Mouse (Mus musculus) MEL (cell line): Measurements from ENCODE around the gene Prr5.

Experiments used
- CTCF ChIP-seq, 3 experiments: IDR thresholded peaks in 2 of 3; conservative IDR thresholded peaks in 1 of 3; 2 replicates each; pipeline ENCODE4 v1.5.1; 2011 to 2012; ENCODE audit warnings: low read length in 3 of 3, low read depth in 2 of 3, mild to moderate bottlenecking in 2 of 3, improper control_type of control experiment in 1 of 3, inconsistent platforms in 1 of 3, mixed read lengths in 1 of 3, moderate library complexity in 1 of 3; ENCODE audit not compliant: control insufficient read depth in 1 of 3, insufficient read depth in 1 of 3, poor library complexity in 1 of 3, severe bottlenecking in 1 of 3
- MAZ ChIP-seq: IDR thresholded peaks from 2 replicates; pipeline ENCODE4 v1.6.1; 2012; ENCODE audit warnings: low read depth, mild to moderate bottlenecking, inconsistent platforms, low read length, improper control_type of control experiment
- TAL1 ChIP-seq: IDR thresholded peaks from 2 replicates; pipeline ENCODE4 v1.6.1; 2012; ENCODE audit warnings: mild to moderate bottlenecking, inconsistent platforms, low read length, moderate library complexity, mixed read lengths

DNA sequence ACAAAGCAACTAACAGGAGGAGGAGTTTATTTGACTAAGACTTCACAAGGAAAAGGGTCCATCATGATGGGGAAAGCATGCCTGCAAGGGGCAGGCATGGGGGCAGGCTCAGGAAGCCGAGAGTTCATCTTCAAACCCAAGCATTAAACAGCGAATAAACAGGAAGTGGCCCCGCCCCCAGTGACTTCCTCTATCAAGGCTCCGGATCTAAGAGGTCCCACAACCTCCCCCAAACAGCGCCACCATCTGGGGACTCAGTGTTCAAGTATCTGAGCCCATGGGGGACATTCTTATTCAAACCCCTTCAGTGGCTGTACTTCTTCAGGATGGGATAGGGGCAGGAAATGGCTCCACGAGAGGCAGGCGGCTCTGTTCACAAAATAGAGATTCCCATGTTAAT, 23.2 kb downstream of the Prr5 start:
- TF ChIP-seq TAL1 = no peak
- no peak for TF ChIP-seq MAZ
- no peak for TF ChIP-seq CTCF (IDR thresholded peaks at IDR 0.05 in 2 of 3, conservative IDR thresholded peaks at IDR 0.05 in 1 of 3; ENCODE audit: control insufficient read depth in 1 of 3, insufficient read depth in 1 of 3, low read depth in 2 of 3, low read length in 3 of 3, poor library complexity in 1 of 3, severe bottlenecking in 1 of 3)
